Mouse (Mus musculus): Measurements from ENCODE around the gene Mtfmt.

GRCm38 (mm10) chr9:65435211-65435610, 371 bp upstream of the Mtfmt start:
- TF ChIP-seq FLI1 (IDR thresholded peaks at IDR 0.05; ENCODE audit: low read length) (no peak), GATA1 (IDR thresholded peaks at IDR 0.05; ENCODE audit: borderline replicate concordance, low read length) (no peak)
